Mouse (Mus musculus) frontal cortex, postnatal 10 days (tissue): ENCODE measurements around the gene Ttf2.
A peak's percentile ranks its signal among the peaks of the same experiment; 100 is the strongest.

Experiments used
- DNase-seq, 2 experiments: peaks; one replicate each; pipeline ENCODE4 v3.0.0; 2022; ENCODE audit warnings: low spot score in 2 of 2, mixed read lengths in 1 of 2

Gene Ttf2

GRCm38 (mm10) chr3:100979290-100979689 is 9.8 kb upstream of the Ttf2 start:
- DNase-seq: no peak

GRCm38 (mm10) chr3:100973906-100974305 is 4.4 kb upstream of the Ttf2 start:
- DNase-seq: no peak

- peak in 1 of 2 experiments; percentile 36 for DNase-seq
Measured at GRCm38 (mm10) chr3:100963849-100964542, 5.5 kb downstream of the Ttf2 start.

GRCm38 (mm10) chr3:100961501-100961900 is 8.0 kb downstream of the Ttf2 start:
- DNase-seq: no peak

GRCm38 (mm10) chr3:100961007-100961406 is 8.5 kb downstream of the Ttf2 start:
- no peak for DNase-seq

- DNase-seq: no peak
Measured at GRCm38 (mm10) chr3:100954616-100955015, 14.8 kb downstream of the Ttf2 start.

GRCm38 (mm10) chr3:100951531-100951930 is 17.9 kb downstream of the Ttf2 start:
- no peak for DNase-seq

GRCm38 (mm10) chr3:100947286-100947685 is 22.2 kb downstream of the Ttf2 start:
- no peak for DNase-seq

GRCm38 (mm10) chr3:100940496-100941037 is 28.9 kb downstream of the Ttf2 start:
- DNase-seq: no peak

GRCm38 (mm10) chr3:100938211-100938610 is 31.3 kb downstream of the Ttf2 start:
- DNase-seq: no peak

GRCm38 (mm10) chr3:100936201-100936600 is 33.3 kb downstream of the Ttf2 start:
- DNase-seq: no peak

GRCm38 (mm10) chr3:100935521-100935920 is 33.9 kb downstream of the Ttf2 start:
- DNase-seq: no peak

GRCm38 (mm10) chr3:100932077-100932944 is 37.2 kb downstream of the Ttf2 start:
- no peak for DNase-seq

GRCm38 (mm10) chr3:100931332-100932076 is 38.0 kb downstream of the Ttf2 start:
- DNase-seq: no peak

GRCm38 (mm10) chr3:100925176-100925575 is 44.3 kb downstream of the Ttf2 start:
- DNase-seq: no peak

GRCm38 (mm10) chr3:100924065-100924732 is 45.3 kb downstream of the Ttf2 start:
- DNase-seq: no peak

- peak; percentile 22 to 28 for DNase-seq
Measured at GRCm38 (mm10) chr3:100922506-100923375, 46.7 kb downstream of the Ttf2 start.

- peak; percentile 99 to 100 for DNase-seq
Measured at GRCm38 (mm10) chr3:100921825-100922505, 47.5 kb downstream of the Ttf2 start, which contains the start of gene Trim45. Gene Trim45, plus strand, starts transcription at chr3:100922202.

GRCm38 (mm10) chr3:100920611-100921140 is 48.8 kb downstream of the Ttf2 start:
- no peak for DNase-seq
